Mouse (Mus musculus): ENCODE data around the gene Cyb561d2. TPM values are rescaled to one million over a fixed set of nuclear protein-coding genes. Genes with fewer than 3 reads are reported as not detected.
A peak's percentile ranks its signal among the peaks of the same experiment; 100 is the strongest.

Cyb561d2 gene
- polyA plus RNA-seq, 1 experiment from 2014 or later = 18.9 TPM

GRCm38 (mm10) chr9:107572327-107572662 lies 30.3 kb upstream of the Cyb561d2 start:
- Histone ChIP-seq H3K27ac (ENCODE audit: low read depth, low read length) (no peak overlapping the region), H3K9ac (ENCODE audit: low read length) (no peak overlapping the region), H3K27me3 (ENCODE audit: control insufficient read depth, insufficient read depth, low read length) (no peaks in the 10 kb centered on the region), H3K9me3 (ENCODE audit: control insufficient read depth, low read length) (no peaks in the 10 kb centered on the region; the same call in 1 of the 2 replicates), H3K4me1 (ENCODE audit: control insufficient read depth, insufficient read depth, low read length) (peaks cover 37% of the 10 kb centered on the region), H3K4me3 (ENCODE audit: low read depth, low read length) (no peak overlapping the region), H3K36me3 (ENCODE audit: control insufficient read depth, insufficient read depth, low read length) (peaks cover 24% of the 10 kb centered on the region), H3K4me2 (no peak overlapping the region)
- 94% methylated on average over 2 of the region's 2 CpGs for WGBS
- DNase-seq (ENCODE audit: low spot score, missing footprints) (no peak), ATAC-seq (ENCODE audit: low FRiP score) (no peak)

- Histone ChIP-seq H3K27me3 (ENCODE audit: control insufficient read depth, insufficient read depth, low read length) (no peaks in the 10 kb centered on the region), H3K9ac (ENCODE audit: low read length) (no peak overlapping the region), H3K4me2 (no peak overlapping the region), H3K9me3 (ENCODE audit: control insufficient read depth, low read length) (no peaks in the 10 kb centered on the region; the same call in 1 of the 2 replicates), H3K4me1 (ENCODE audit: control insufficient read depth, insufficient read depth, low read length) (peaks cover 37% of the 10 kb centered on the region), H3K27ac (ENCODE audit: low read depth, low read length) (no peak overlapping the region), H3K4me3 (ENCODE audit: low read depth, low read length) (0 out of 2 replicates have a peak overlapping the region, but pooled peaks have one; percentile 0), H3K36me3 (ENCODE audit: control insufficient read depth, insufficient read depth, low read length) (peaks cover 24% of the 10 kb centered on the region)
- DNase-seq (ENCODE audit: low spot score, missing footprints) = no peak
- no peak for ATAC-seq (ENCODE audit: low FRiP score)
- WGBS = 96% methylated on average over 22 of the region's 22 CpGs
Measured at GRCm38 (mm10) chr9:107571534-107572326, 29.7 kb upstream of the Cyb561d2 start.

- H3K9me3 ChIP-seq (ENCODE audit: control insufficient read depth, low read length) = no peaks in the 10 kb centered on the region; the same call in 1 of the 2 replicates
- H3K27ac ChIP-seq (ENCODE audit: low read depth, low read length) = no peak overlapping the region
- 96% methylated on average over 21 of the region's 21 CpGs for WGBS
- H3K4me2 ChIP-seq = peak overlapping the region; percentile 60; the same call in 1 of the 2 replicates
- peaks cover 24% of the 10 kb centered on the region for H3K36me3 ChIP-seq (ENCODE audit: control insufficient read depth, insufficient read depth, low read length)
- H3K4me1 ChIP-seq (ENCODE audit: control insufficient read depth, insufficient read depth, low read length) = peaks cover 33% of the 10 kb centered on the region
- 0 out of 2 replicates have a peak overlapping the region, but pooled peaks have one; percentile 0 for H3K4me3 ChIP-seq (ENCODE audit: low read depth, low read length)
- no peaks in the 10 kb centered on the region for H3K27me3 ChIP-seq (ENCODE audit: control insufficient read depth, insufficient read depth, low read length)
- peak overlapping the region; percentile 95; the same call in 1 of the 2 replicates for H3K9ac ChIP-seq (ENCODE audit: low read length)
- no peak for DNase-seq (ENCODE audit: low spot score, missing footprints)
- no peak for ATAC-seq (ENCODE audit: low FRiP score)
Measured at GRCm38 (mm10) chr9:107570845-107571244, 28.9 kb upstream of the Cyb561d2 start.

GRCm38 (mm10) chr9:107570016-107570415 lies 28.0 kb upstream of the Cyb561d2 start:
- Histone ChIP-seq H3K4me1 (ENCODE audit: control insufficient read depth, insufficient read depth, low read length) (peaks cover 33% of the 10 kb centered on the region), H3K9ac (ENCODE audit: low read length) (peak overlapping the region; percentile 95), H3K27me3 (ENCODE audit: control insufficient read depth, insufficient read depth, low read length) (no peaks in the 10 kb centered on the region), H3K9me3 (ENCODE audit: control insufficient read depth, low read length) (no peaks in the 10 kb centered on the region; the same call in 1 of the 2 replicates), H3K36me3 (ENCODE audit: control insufficient read depth, insufficient read depth, low read length) (peaks cover 24% of the 10 kb centered on the region), H3K4me2 (peak overlapping the region; percentile 60), H3K27ac (ENCODE audit: low read depth, low read length) (no peak overlapping the region), H3K4me3 (ENCODE audit: low read depth, low read length) (peak overlapping the region; percentile 88)
- WGBS = 51% methylated on average over 13 of the region's 13 CpGs
- no peak for ATAC-seq (ENCODE audit: low FRiP score)
- DNase-seq (ENCODE audit: low spot score, missing footprints) = no peak

DNA sequence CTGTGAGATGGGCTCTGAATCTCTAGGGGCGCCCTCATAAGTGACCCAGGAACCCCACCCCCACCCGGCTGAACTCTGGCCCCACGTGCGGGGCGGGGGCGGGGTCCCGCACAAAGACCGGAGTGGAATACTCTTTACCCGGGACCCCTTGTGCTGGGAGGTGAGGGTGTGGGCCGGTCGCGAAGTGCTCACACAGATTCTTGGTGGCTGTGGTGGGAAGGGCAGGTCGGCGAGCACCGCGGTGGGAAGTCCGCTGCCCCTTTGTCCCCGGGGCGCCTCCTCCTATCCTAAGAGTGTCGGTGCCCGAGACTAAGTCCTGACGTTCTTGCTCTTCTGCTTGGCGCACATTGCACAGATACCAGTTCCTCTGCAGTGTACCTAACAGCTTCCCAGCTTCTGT lies 27.3 kb upstream of the Cyb561d2 start:
- Histone ChIP-seq H3K4me2 (peak overlapping the region; percentile 60), H3K4me3 (ENCODE audit: low read depth, low read length) (peak overlapping the region; percentile 88), H3K27ac (ENCODE audit: low read depth, low read length) (peak overlapping the region; percentile 82; the same call in 1 of the 2 replicates), H3K4me1 (ENCODE audit: control insufficient read depth, insufficient read depth, low read length) (peaks cover 33% of the 10 kb centered on the region), H3K36me3 (ENCODE audit: control insufficient read depth, insufficient read depth, low read length) (peaks cover 24% of the 10 kb centered on the region), H3K9me3 (ENCODE audit: control insufficient read depth, low read length) (no peaks in the 10 kb centered on the region; the same call in 1 of the 2 replicates), H3K27me3 (ENCODE audit: control insufficient read depth, insufficient read depth, low read length) (no peaks in the 10 kb centered on the region), H3K9ac (ENCODE audit: low read length) (peak overlapping the region; percentile 95)
- WGBS = 0% methylated on average over 23 of the region's 23 CpGs
- DNase-seq (ENCODE audit: low spot score, missing footprints) (no peak), ATAC-seq (ENCODE audit: low FRiP score) (peak; percentile 58)

DNA sequence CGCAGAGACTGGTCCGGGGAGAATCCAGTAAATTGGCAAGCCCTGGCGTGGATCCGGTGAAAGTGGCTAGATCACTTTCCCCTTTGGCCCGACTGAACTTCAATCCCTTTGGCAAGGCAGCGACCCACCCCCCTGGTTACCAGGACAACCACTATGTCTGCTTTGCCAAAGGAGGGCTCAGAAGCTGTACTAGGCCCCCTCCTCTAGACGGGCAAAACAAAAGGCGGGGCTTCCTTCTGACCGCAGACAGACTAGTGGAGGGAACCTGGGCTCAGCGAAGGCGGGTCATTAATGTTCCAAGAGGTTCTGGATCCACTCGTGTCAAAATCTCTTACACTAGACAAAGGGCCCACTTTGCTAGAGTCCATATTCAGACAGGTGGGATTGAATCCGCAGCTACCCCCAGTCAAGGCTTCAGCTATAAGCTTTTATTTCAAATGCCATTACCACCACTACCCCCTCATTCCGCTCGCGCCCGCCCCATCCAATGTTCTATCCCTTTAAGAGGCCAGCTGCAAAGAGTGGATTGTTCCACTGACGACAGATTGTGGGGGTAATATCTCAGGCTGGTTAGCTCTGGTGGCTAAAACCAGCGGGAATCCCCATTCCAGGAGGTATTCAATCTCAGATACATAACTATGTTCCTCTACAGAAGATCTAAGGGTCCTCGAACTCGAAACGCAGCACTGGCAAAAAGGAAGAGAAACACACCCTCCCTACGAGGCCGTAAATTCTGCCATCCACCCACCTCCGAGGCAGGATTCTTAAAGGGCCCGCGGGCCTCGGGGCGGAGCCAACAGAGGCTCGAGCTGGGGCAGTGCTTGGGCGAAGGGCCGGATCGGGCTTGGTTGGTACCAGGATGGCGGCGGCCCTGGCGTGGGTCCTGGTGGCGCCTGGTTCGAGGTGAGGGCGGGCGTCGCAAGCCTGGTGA lies 26.6 kb upstream of the Cyb561d2 start:
- Histone ChIP-seq H3K4me2 (peak overlapping the region; percentile 60), H3K27ac (ENCODE audit: low read depth, low read length) (peak overlapping the region; percentile 82), H3K4me3 (ENCODE audit: low read depth, low read length) (peak overlapping the region; percentile 88), H3K9me3 (ENCODE audit: control insufficient read depth, low read length) (no peaks in the 10 kb centered on the region; the same call in 1 of the 2 replicates), H3K9ac (ENCODE audit: low read length) (peak overlapping the region; percentile 95), H3K4me1 (ENCODE audit: control insufficient read depth, insufficient read depth, low read length) (peaks cover 38% of the 10 kb centered on the region), H3K27me3 (ENCODE audit: control insufficient read depth, insufficient read depth, low read length) (no peaks in the 10 kb centered on the region), H3K36me3 (ENCODE audit: control insufficient read depth, insufficient read depth, low read length) (peaks cover 24% of the 10 kb centered on the region)
- WGBS = under 1% methylated on average over 40 of the region's 41 CpGs
- DNase-seq (ENCODE audit: low spot score, missing footprints) = peak; percentile 99
- peak; percentile 86 for ATAC-seq (ENCODE audit: low FRiP score)

DNA sequence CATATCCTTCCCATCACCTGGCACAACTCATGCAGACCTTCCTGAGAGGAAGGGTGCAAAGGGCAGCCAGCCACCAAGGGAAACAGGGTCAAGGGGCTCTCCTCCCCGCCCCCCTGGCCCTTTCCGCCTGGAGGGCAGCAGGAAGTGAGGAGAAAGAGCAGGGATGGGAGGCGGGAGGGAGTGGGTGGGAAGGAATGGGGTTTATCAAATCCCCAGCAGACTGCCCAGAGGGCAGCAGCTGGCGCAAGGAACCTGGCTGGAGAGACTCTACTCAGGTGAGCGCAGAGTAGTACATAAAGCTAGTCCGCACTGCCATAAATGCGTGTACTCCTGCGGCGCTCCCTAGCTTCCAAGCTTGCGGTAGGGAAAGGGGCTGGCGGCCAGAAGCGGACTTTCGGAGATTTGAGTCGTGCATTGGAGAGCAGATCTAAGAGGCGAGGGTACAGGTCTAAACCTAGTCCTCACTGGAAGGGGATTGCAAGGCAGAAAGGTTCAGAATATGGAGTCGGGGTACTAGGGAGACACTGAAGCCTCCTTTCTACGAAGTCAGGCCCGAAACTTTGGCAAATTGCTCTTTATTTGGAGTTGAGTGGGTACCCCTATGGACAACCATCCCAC lies 25.8 kb upstream of the Cyb561d2 start, which contains the start of gene Hyal2:
Hyal2 (plus strand) TSS at position 244 of the 618 bp plus-strand sequence.
- 5% methylated on average over 18 of the region's 18 CpGs for WGBS
- Histone ChIP-seq H3K9me3 (ENCODE audit: control insufficient read depth, low read length) (no peaks in the 10 kb centered on the region), H3K9ac (ENCODE audit: low read length) (peak within 1 kb of the TSS; percentile 95), H3K27ac (ENCODE audit: low read depth, low read length) (peak within 1 kb of the TSS; percentile 82), H3K4me3 (ENCODE audit: low read depth, low read length) (peak within 1 kb of the TSS; percentile 88), H3K4me1 (ENCODE audit: control insufficient read depth, insufficient read depth, low read length) (peaks cover 40% of the 10 kb centered on the region), H3K36me3 (ENCODE audit: control insufficient read depth, insufficient read depth, low read length) (peaks cover 17% of the 10 kb centered on the region), H3K4me2 (peak within 1 kb of the TSS; percentile 60), H3K27me3 (ENCODE audit: control insufficient read depth, insufficient read depth, low read length) (no peaks in the 10 kb centered on the region)
- DNase-seq (ENCODE audit: low spot score, missing footprints) (no peak), ATAC-seq (ENCODE audit: low FRiP score) (no peak)

GRCm38 (mm10) chr9:107566855-107567254 lies 24.9 kb upstream of the Cyb561d2 start:
- H3K9me3 ChIP-seq (ENCODE audit: control insufficient read depth, low read length) = no peaks in the 10 kb centered on the region
- ATAC-seq (ENCODE audit: low FRiP score) (no peak), DNase-seq (ENCODE audit: low spot score, missing footprints) (no peak)
- H3K4me3 ChIP-seq (ENCODE audit: low read depth, low read length) = no peak overlapping the region
- no peaks in the 10 kb centered on the region for H3K27me3 ChIP-seq (ENCODE audit: control insufficient read depth, insufficient read depth, low read length)
- peaks cover 8% of the 10 kb centered on the region for H3K36me3 ChIP-seq (ENCODE audit: control insufficient read depth, insufficient read depth, low read length)
- H3K9ac ChIP-seq (ENCODE audit: low read length) = no peak overlapping the region
- peaks cover 43% of the 10 kb centered on the region for H3K4me1 ChIP-seq (ENCODE audit: control insufficient read depth, insufficient read depth, low read length)
- H3K4me2 ChIP-seq = no peak overlapping the region
- H3K27ac ChIP-seq (ENCODE audit: low read depth, low read length) = no peak overlapping the region
- WGBS = 72% methylated on average over 3 of the region's 3 CpGs

Measured in midbrain, embryonic 11.5 days (tissue).